Mouse (Mus musculus) liver, adult 2 months (tissue): ENCODE measurements around the gene Hs3st5. TPM values are rescaled to one million over a fixed set of nuclear protein-coding genes. Genes with fewer than 3 reads are reported as not detected.

ENCODE experiments used
- DNase-seq: peaks from one replicate; pipeline ENCODE4 v3.0.0-alpha.2; 2011; ENCODE audit warnings: low read depth, low spot score; ENCODE audit errors: extremely low read depth
- H3K27ac ChIP-seq: fragments of 200-500 bp; replicated peaks from 2 replicates; pipeline ENCODE4 v1.5.1; 2012; ENCODE audit warnings: low read depth, mild to moderate bottlenecking, control low read depth, inconsistent platforms, low read length; ENCODE audit not compliant: insufficient read depth
- H3K27me3 ChIP-seq: fragments of 200-500 bp; 2 replicates; pipeline ENCODE4 v1.6.1; 2012; ENCODE audit warnings: mild to moderate bottlenecking, moderate library complexity, low read length, inconsistent platforms; ENCODE audit not compliant: control insufficient read depth, insufficient read depth
- H3K36me3 ChIP-seq: fragments of 200-500 bp; 2 replicates; pipeline ENCODE4 v1.6.1; 2012; ENCODE audit warnings: low read length, inconsistent platforms; ENCODE audit not compliant: control insufficient read depth, insufficient read depth
- H3K4me1 ChIP-seq: fragments of 200-500 bp; 2 replicates; pipeline ENCODE4 v1.6.1; 2011; ENCODE audit warnings: low read length; ENCODE audit not compliant: control insufficient read depth, insufficient read depth
- H3K4me3 ChIP-seq: fragments of 200-500 bp; 2 replicates; pipeline ENCODE4 v1.5.1; 2011; ENCODE audit warnings: low read depth, mild to moderate bottlenecking, control low read depth, low read length, moderate library complexity; ENCODE audit not compliant: insufficient read depth
- H3K79me2 ChIP-seq: fragments of 200-500 bp; 2 replicates; pipeline ENCODE4 v1.6.1; 2012; ENCODE audit warnings: inconsistent platforms, mild to moderate bottlenecking, low read length, moderate library complexity; ENCODE audit not compliant: control insufficient read depth, insufficient read depth
- H3K9ac ChIP-seq: fragments of 200-500 bp; 2 replicates; pipeline ENCODE4 v1.6.1; 2012; ENCODE audit warnings: low read depth, mild to moderate bottlenecking, control low read depth, inconsistent platforms, low read length
- CTCF ChIP-seq: fragments of 200-500 bp; IDR thresholded peaks from 2 replicates; pipeline ENCODE4 v1.5.1; 2011; ENCODE audit warnings: low read depth, low read length, control low read depth
- POLR2A ChIP-seq: fragments of 200-500 bp; IDR thresholded peaks from 2 replicates; pipeline ENCODE4 v1.6.1; 2011; ENCODE audit warnings: low read length, control low read depth; ENCODE audit not compliant: insufficient read depth; ENCODE audit errors: extremely low read depth
- WGBS: fragments of 180-500 bp; shearing (Covaris S2); methylation state at CpG from one replicate; pipeline ENCODE4 v1.1.7; 2018; 5-methylcytosine and 5-hydroxymethylcytosine counted together
- polyA plus RNA-seq: library from polyadenylated mRNA; depleted of rRNA; stranded (reverse); fragments of >200 nt; gene quantifications from 2 replicates; pipeline ENCODE4 v1.2.3, GENCODE M21; 2012
- total RNA-seq: library from RNA; depleted of rRNA; stranded (reverse); fragments of >200 nt; gene quantifications from 2 replicates; pipeline ENCODE4 v1.2.3, GENCODE M21; 2014

Gene Hs3st5
- total and polyA plus RNA-seq, 2 experiments, result not detected

GRCm38 (mm10) chr10:36850231-36850630 lies 343.6 kb downstream of the Hs3st5 start:
- no peaks in the 10 kb centered on the region for H3K36me3 ChIP-seq
- no peak overlapping the region for H3K4me3 ChIP-seq
- H3K27me3 ChIP-seq, result no peaks in the 10 kb centered on the region
- H3K9ac ChIP-seq, result no peak overlapping the region
- no peaks in the 10 kb centered on the region for H3K79me2 ChIP-seq
- WGBS, result 82% methylated on average over 3 of the region's 3 CpGs
- no peak for DNase-seq
- H3K27ac ChIP-seq, result no peak overlapping the region
- TF ChIP-seq CTCF (no peak), POLR2A (no peak)
- no peaks in the 10 kb centered on the region for H3K4me1 ChIP-seq

DNA sequence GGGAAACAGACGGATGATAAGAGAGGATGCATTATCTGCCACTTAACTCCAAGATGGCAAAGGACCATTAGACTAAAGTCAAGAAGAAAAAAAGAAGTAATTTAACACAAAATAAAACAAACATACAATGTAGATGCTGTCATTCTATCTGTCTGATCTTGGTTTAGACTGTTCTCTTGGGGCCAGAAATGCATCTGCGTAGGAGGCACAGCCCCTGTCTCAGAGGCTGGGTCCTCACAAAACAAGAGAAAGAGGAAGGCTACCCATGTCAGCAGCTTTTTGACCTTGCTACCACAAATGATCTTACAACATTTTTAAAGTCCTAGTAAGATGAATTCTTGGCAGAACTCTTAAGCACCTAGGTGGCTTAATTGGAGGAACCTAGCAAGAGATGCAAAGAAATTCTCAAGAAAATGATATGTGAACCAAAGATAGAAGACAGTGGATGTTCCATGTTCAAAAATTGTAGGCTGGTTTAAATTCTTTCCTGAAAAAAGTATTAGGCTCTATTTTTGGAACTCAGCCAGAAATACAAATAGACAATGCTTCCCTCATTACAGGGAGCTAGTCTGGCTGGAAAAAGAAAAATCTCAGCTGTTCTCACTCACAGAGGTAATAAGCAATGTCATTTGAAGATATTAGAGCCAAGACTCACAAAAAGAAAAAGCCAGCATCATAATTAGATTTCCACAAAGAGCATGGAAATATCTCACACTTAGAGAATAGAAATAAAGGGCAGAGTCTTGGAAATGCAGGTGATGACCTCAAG lies 355.7 kb downstream of the Hs3st5 start:
- Histone ChIP-seq H3K27me3 (no peaks in the 10 kb centered on the region), H3K9ac (no peak overlapping the region), H3K27ac (no peak overlapping the region), H3K4me3 (no peak overlapping the region), H3K4me1 (no peaks in the 10 kb centered on the region), H3K36me3 (no peaks in the 10 kb centered on the region), H3K79me2 (no peaks in the 10 kb centered on the region)
- TF ChIP-seq POLR2A, result no peak
- WGBS, result 84% methylated on average over 2 of the region's 2 CpGs
- DNase-seq, result no peak
